1 mouse cellular context compared by ENCODE assay signal in genomic region chr11:88105494-88106291, GRCm38 (mm10).
A peak's percentile ranks its signal among the peaks of the same experiment; 100 is the strongest.
TF ChIP-seq lines count a peak whose summit lies in the region.

No protein-coding gene starts in this region.

TF ChIP-seq in CH12.LX, 34 proteins besides CTCF, POLR2A, EP300 and RAD21 (continued from another document):
- TF ChIP-seq ETS1 (conservative IDR thresholded peaks at IDR 0.05; ENCODE audit: low read depth, low read length), result peak; percentile 64
- no peak for TF ChIP-seq NELFE (IDR thresholded peaks at IDR 0.05; ENCODE audit: low read depth, low read length)
- no peak for TF ChIP-seq NRF1 (IDR thresholded peaks at IDR 0.05; ENCODE audit: low read depth, low read length)
TF ChIP-seq in CH12.LX: peak in this region for 9.
